Mouse (Mus musculus) brain, embryonic 14.5 days (tissue): ENCODE data around the gene Pacrg.

ENCODE experiments used
- CTCF ChIP-seq: fragments of 200-500 bp; IDR thresholded peaks from 2 replicates; pipeline ENCODE4 v1.5.1; 2012; ENCODE audit warnings: inconsistent platforms, mild to moderate bottlenecking, moderate library complexity, borderline replicate concordance; ENCODE audit not compliant: insufficient read depth, insufficient read length; ENCODE audit errors: extremely low read depth
- POLR2A ChIP-seq: fragments of 200-500 bp; IDR thresholded peaks from 2 replicates; pipeline ENCODE4 v1.6.1; 2012; ENCODE audit warnings: mild to moderate bottlenecking, inconsistent platforms, borderline replicate concordance; ENCODE audit not compliant: poor library complexity, insufficient read depth, insufficient read length, severe bottlenecking; ENCODE audit errors: extremely low read depth

GRCm38 (mm10) chr17:10626299-10627095 lies 213.6 kb downstream of the Pacrg start:
- TF ChIP-seq CTCF = no peak
- no peak for TF ChIP-seq POLR2A
